Mouse (Mus musculus): Measurements from ENCODE around the gene Opcml. TPM values are rescaled to one million over a fixed set of nuclear protein-coding genes. Genes with fewer than 3 reads are reported as not detected.
A peak's percentile ranks its signal among the peaks of the same experiment; 100 is the strongest.

Gene Opcml
- polyA plus RNA-seq, 1 experiment from 2014 or later = 9.8 TPM

DNA sequence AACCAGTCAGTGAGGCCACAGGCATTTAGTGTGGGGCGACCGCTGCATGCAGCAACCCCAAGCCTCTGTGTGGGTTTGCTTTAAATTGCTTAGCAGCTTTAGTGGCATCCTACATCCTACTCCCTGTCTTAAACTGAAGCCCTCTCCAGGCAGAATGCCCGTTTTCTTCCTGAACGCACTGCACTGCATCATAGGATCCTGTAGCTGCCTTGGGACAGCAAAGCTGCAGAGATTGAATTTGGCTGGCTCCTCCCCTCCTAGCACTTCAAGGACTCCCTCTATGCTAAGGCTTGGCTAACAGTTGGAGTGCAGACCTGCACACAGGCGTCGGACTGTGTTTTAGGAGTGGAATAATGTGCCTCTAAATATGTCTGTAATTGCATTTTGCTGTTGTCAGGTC, 474.2 kb downstream of the Opcml start:
- 50% methylated on average over 6 of the region's 6 CpGs for WGBS
- Histone ChIP-seq H3K9me3 (no peaks in the 10 kb centered on the region), H3K27ac (no peak overlapping the region), H3K4me1 (no peaks in the 10 kb centered on the region), H3K27me3 (no peaks in the 10 kb centered on the region), H3K4me2 (no peak overlapping the region), H3K9ac (no peak overlapping the region), H3K36me3 (no peaks in the 10 kb centered on the region), H3K4me3 (no peak overlapping the region)
- ATAC-seq (ENCODE audit: borderline replicate concordance, extremely low read depth, low FRiP score, low TSS enrichment) = no peak

DNA sequence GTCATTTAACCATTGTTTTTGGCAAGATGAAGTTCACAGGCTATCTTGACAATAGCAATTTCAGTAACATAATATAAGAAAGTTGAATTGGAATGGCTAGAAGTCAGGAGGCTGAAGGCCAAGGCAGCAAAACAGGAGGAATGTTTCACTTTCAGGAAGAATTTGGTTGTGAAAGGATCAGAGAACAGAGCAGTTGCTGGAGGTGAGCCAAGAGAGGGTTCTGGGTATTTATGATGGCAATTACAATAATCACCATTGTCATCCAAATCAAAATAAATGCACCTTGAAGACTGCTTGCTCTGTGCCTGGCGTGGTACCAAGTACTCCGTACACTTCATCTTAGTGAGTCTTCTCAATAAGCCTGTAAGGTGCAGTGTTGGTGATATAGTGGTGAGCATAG, 483.2 kb downstream of the Opcml start:
- Histone ChIP-seq H3K4me2 (no peak overlapping the region), H3K27ac (no peak overlapping the region), H3K27me3 (no peaks in the 10 kb centered on the region), H3K9ac (no peak overlapping the region), H3K9me3 (no peaks in the 10 kb centered on the region), H3K4me3 (no peak overlapping the region), H3K36me3 (no peaks in the 10 kb centered on the region), H3K4me1 (no peaks in the 10 kb centered on the region)
- no peak for ATAC-seq (ENCODE audit: borderline replicate concordance, extremely low read depth, low FRiP score, low TSS enrichment)
- 62% methylated on average over 2 of the region's 2 CpGs for WGBS

DNA sequence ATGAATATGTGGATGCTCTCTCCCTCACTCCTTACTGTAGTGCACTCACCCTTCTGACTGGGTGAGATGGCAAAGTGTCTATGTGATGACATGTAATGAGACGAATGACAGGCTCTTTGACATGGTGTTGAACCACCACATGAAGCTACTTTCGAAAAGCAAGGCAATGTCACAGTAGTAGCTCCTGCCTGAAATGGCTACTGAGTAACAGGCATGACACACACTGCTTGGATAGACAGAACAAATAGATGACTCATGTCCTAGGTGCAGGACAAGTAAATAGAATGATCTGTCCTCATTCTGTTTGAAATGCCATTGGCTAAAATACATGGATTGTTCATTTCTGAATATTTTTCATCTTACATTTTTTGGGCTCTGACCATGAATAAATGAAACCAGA, 488.0 kb downstream of the Opcml start:
- Histone ChIP-seq H3K27me3 (no peaks in the 10 kb centered on the region), H3K4me1 (no peaks in the 10 kb centered on the region), H3K27ac (no peak overlapping the region), H3K36me3 (no peaks in the 10 kb centered on the region), H3K4me2 (no peak overlapping the region), H3K4me3 (no peak overlapping the region), H3K9me3 (no peaks in the 10 kb centered on the region), H3K9ac (no peak overlapping the region)
- 75% methylated on average over 2 of the region's 2 CpGs for WGBS
- no peak for ATAC-seq (ENCODE audit: borderline replicate concordance, extremely low read depth, low FRiP score, low TSS enrichment)

DNA sequence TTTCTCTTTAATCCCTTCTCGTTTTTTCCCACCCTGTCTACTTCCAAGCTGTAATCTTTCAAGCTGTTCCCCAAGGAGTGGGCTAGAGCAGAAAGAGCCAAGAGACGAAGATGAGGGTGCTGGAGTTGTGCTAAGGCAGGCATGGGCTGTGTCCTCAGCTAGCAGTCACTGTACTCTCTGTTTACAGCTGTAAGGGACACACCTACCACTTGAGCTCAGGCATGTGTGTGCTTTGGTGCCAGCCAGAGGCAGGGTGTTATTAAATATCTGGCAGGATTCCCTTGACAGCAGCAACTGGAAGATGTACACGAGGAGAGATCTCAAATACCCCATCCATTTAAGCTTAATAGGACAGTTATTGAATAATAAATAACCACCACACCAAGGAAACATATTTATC, 490.4 kb downstream of the Opcml start:
- no peak overlapping the region for H3K9ac ChIP-seq
- no peaks in the 10 kb centered on the region for H3K36me3 ChIP-seq
- no peaks in the 10 kb centered on the region for H3K9me3 ChIP-seq
- no peak overlapping the region for H3K4me2 ChIP-seq
- no peak overlapping the region for H3K27ac ChIP-seq
- H3K4me3 ChIP-seq = no peak overlapping the region
- no peak for ATAC-seq (ENCODE audit: borderline replicate concordance, extremely low read depth, low FRiP score, low TSS enrichment)
- H3K4me1 ChIP-seq = no peaks in the 10 kb centered on the region
- WGBS = 23% methylated on average over 3 of the region's 3 CpGs
- H3K27me3 ChIP-seq = no peaks in the 10 kb centered on the region

DNA sequence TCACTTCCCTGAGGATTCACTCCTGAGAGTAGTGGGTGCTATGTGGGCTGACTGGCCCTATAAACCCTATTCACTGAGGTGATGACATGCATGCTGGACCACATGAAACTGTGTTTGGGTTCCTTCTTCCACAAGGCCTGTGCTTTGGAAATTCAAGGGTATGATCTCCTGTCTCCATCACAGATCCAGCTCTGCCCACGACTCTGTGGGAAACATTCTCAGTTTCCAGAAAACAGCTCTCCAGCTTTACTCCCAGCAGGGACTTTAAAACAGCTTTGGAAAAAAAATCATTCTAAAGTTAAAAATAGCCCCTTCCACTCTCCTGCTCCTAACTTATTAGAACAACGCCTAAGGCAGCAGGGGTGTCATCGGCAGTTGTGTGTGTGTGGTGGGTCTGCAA, 491.0 kb downstream of the Opcml start:
- no peak overlapping the region for H3K27ac ChIP-seq

DNA sequence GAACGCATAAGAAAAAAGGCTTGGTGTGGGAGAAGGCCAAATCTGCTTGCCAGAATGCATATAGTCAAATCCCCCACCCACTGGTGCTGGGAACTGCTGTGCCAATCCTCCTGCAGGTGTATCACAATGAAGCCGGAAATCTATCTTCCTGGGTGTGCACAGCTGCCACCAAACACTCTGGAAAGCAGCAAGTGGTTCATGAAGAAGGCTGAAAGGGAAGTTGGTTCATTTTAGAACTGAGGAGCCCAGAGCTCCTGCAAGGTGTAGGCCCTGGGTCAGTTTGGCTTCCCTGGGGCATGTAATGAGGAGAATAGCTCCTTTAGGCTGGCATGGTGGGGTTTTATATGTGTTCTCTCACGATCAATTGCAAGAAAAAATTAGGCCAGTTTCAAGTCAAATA, 494.4 kb downstream of the Opcml start:
- no peak for ATAC-seq (ENCODE audit: borderline replicate concordance, extremely low read depth, low FRiP score, low TSS enrichment)
- H3K27me3 ChIP-seq = no peaks in the 10 kb centered on the region
- H3K4me2 ChIP-seq = no peak overlapping the region
- no peaks in the 10 kb centered on the region for H3K36me3 ChIP-seq
- H3K9me3 ChIP-seq = no peaks in the 10 kb centered on the region
- H3K4me3 ChIP-seq = no peak overlapping the region
- H3K27ac ChIP-seq = no peak overlapping the region
- no peaks in the 10 kb centered on the region for H3K4me1 ChIP-seq
- 88% methylated on average over 3 of the region's 3 CpGs for WGBS
- no peak overlapping the region for H3K9ac ChIP-seq

More for the DNA sequence above, 491.0 kb downstream of the Opcml start:
- 46% methylated on average over 3 of the region's 3 CpGs for WGBS
- no peaks in the 10 kb centered on the region for H3K36me3 ChIP-seq
- H3K27me3 ChIP-seq = no peaks in the 10 kb centered on the region
- no peaks in the 10 kb centered on the region for H3K9me3 ChIP-seq
- H3K9ac ChIP-seq = no peak overlapping the region
- no peak overlapping the region for H3K4me3 ChIP-seq
- ATAC-seq (ENCODE audit: borderline replicate concordance, extremely low read depth, low FRiP score, low TSS enrichment) = no peak
- no peaks in the 10 kb centered on the region for H3K4me1 ChIP-seq
- H3K4me2 ChIP-seq = no peak overlapping the region

DNA sequence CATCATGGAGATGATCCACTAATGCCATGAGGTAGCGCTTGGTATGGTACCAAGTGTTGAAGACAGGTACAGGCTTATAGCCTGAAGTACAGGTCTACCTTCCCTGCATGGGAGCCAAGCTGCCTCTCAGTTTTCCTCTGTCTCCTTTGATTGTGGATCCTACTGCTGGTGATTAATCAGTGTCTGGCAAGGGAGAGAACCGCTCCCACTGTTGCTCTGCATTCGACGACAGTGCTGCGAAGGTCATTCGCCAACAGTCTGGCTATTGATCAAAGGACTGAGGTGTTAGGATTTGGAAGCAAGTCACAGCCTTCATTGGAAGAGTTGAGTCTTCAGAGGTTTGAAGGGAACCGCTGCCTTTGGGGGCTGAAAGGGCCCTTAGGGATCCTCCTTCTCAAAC, 495.8 kb downstream of the Opcml start:
- Histone ChIP-seq H3K4me3 (no peak overlapping the region), H3K27me3 (no peaks in the 10 kb centered on the region), H3K36me3 (no peaks in the 10 kb centered on the region), H3K4me2 (no peak overlapping the region), H3K9me3 (no peaks in the 10 kb centered on the region), H3K27ac (no peak overlapping the region), H3K4me1 (no peaks in the 10 kb centered on the region), H3K9ac (no peak overlapping the region)
- WGBS = 60% methylated on average over 7 of the region's 7 CpGs
- no peak for ATAC-seq (ENCODE audit: borderline replicate concordance, extremely low read depth, low FRiP score, low TSS enrichment)

DNA sequence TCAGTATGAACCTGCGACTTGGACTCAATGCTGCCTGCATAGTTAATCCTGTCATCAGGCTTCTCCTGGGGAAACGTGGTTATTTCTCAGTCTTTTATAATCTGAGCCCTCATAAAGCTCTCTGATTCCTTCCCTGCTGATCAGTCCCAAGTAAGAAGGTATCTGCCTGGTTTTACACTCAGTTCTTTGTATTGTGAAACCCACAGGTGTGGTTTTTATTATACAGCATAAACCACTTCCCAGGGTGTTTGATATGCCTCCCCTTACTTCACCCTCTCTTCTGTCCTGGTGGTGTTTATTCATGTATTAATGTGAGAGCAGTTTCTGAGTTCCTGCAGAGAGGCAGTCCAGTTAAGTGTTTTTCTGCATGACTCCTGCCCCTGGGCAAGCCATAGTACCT, 496.9 kb downstream of the Opcml start:
- Histone ChIP-seq H3K27me3 (no peaks in the 10 kb centered on the region), H3K27ac (no peak overlapping the region), H3K9me3 (no peaks in the 10 kb centered on the region), H3K4me3 (no peak overlapping the region), H3K36me3 (no peaks in the 10 kb centered on the region), H3K4me1 (no peaks in the 10 kb centered on the region), H3K4me2 (no peak overlapping the region), H3K9ac (no peak overlapping the region)
- 65% methylated on average over 2 of the region's 2 CpGs for WGBS
- no peak for ATAC-seq (ENCODE audit: borderline replicate concordance, extremely low read depth, low FRiP score, low TSS enrichment)

DNA sequence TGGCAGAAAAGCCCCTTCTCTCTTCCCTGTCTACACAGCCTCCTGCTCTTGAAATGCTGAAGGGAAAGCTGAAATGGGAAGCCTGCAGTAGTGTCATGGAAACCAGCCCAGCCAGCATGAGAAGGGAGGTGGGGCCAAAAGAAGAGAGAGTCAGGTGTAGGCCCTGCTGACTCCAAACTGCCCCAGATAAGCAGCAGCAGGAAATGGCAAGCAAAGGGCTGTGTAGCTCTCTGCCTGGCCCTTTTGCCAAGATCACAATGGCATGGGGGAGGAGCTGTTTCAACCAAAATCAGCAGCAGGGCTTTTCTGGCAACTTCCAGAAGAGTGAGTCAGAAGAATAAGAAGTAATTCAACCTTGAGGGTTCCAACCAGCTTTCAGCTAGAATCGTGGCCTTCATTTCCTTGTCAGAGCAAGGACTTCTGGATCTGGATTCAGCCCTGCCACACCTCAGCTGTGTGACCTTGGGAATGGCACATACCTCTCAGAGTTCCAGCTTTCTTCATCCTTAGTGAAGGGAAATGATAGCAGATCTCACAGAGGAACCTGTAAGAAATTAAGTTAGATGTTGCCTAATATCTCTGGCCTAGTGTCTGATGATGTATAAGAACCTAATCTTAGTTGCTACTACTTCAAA, 499.2 kb downstream of the Opcml start:
- no peak overlapping the region for H3K4me3 ChIP-seq
- H3K27me3 ChIP-seq = no peaks in the 10 kb centered on the region
- no peak overlapping the region for H3K4me2 ChIP-seq
- H3K9ac ChIP-seq = no peak overlapping the region
- no peak overlapping the region for H3K27ac ChIP-seq
- 42% methylated on average over 1 of the region's 1 CpGs for WGBS
- peak; percentile 59; the same call in 1 of the 2 replicates for ATAC-seq (ENCODE audit: borderline replicate concordance, extremely low read depth, low FRiP score, low TSS enrichment)
- H3K9me3 ChIP-seq = no peaks in the 10 kb centered on the region
- H3K4me1 ChIP-seq = no peaks in the 10 kb centered on the region
- no peaks in the 10 kb centered on the region for H3K36me3 ChIP-seq

DNA sequence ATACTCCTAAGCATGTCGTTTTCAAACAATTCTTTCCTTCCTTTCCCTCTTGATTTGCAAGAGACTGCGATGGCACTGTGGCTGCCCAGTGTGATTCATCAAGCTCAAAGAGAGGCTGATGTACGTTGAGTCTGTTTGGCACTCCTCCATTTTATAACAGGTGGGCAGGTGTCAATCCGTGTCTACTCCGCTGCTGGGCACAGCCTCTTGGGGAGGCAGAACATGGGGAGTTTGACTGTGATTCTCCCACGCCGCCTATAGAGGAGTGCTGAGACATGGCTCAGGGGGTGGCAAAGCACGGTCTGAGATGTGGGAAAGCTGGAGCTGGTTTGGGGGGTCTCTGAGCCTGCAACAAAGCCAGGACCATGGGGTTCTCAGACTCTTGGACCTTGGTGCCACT, 513.1 kb downstream of the Opcml start:
- Histone ChIP-seq H3K9me3 (no peaks in the 10 kb centered on the region), H3K27me3 (no peaks in the 10 kb centered on the region), H3K36me3 (no peaks in the 10 kb centered on the region), H3K4me1 (no peaks in the 10 kb centered on the region), H3K27ac (no peak overlapping the region), H3K4me3 (no peak overlapping the region), H3K9ac (no peak overlapping the region), H3K4me2 (no peak overlapping the region)
- ATAC-seq (ENCODE audit: borderline replicate concordance, extremely low read depth, low FRiP score, low TSS enrichment) = no peak
- WGBS = 69% methylated on average over 8 of the region's 8 CpGs

DNA sequence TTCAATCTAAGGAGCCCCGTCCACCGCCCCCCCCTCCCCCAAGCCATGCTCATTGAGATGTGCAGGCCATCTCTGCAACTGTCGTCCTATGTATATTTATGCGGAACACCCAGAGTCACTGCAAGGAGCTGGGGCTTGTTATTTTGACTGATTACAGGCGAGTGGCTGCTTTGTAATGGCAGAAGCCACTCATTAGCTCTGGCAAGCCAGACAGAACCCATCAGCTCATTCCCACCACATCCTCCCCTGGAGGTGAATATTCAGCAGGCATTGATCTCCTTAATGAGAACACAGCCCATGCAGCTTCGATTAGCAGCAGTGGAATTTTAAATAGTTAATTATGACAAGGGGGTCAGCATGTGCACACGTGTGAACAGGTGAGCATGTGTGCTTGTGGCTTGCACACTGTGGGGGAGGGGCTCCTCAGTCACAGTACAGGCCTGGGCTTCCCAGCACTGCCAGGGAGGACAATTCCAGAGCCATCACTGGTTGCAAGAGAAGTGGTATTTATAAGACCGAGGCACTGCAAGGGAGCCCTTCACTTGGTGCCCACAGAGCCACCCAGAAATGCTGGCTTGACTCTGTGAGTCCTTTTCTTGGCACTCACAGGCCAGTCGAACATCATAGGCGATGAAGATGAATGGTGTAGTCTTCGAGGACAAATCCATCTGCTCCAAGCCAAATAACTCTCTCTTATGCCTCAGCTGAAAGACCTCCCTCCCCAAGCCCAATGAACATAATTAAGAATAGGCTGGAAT, 516.0 kb downstream of the Opcml start:
- Histone ChIP-seq H3K4me2 (no peak overlapping the region), H3K9me3 (no peaks in the 10 kb centered on the region), H3K4me1 (no peaks in the 10 kb centered on the region), H3K4me3 (no peak overlapping the region), H3K9ac (no peak overlapping the region), H3K36me3 (no peaks in the 10 kb centered on the region), H3K27ac (no peak overlapping the region), H3K27me3 (no peaks in the 10 kb centered on the region)
- ATAC-seq (ENCODE audit: borderline replicate concordance, extremely low read depth, low FRiP score, low TSS enrichment) = no peak
- WGBS = 60% methylated on average over 11 of the region's 11 CpGs

DNA sequence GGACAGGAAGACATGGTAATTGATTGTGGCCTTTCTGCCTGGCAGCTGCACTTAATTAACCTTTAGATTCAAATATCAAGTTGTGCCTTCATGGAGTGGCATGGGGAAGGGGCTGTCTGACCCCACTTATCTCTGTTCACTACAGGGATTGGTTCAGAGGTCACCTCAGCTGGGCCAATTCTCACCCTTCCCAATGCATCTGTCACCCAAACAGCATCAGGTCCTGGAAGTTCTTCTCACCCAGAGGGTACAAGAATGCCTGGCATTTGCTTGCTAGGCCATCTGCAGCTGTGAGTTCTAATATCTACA, 516.5 kb downstream of the Opcml start:
- H3K4me2 ChIP-seq = no peak overlapping the region
- H3K4me3 ChIP-seq = no peak overlapping the region
- H3K9me3 ChIP-seq = no peaks in the 10 kb centered on the region
- H3K36me3 ChIP-seq = no peaks in the 10 kb centered on the region
- H3K27ac ChIP-seq = no peak overlapping the region
- no peak for ATAC-seq (ENCODE audit: borderline replicate concordance, extremely low read depth, low FRiP score, low TSS enrichment)
- no peak overlapping the region for H3K9ac ChIP-seq
- H3K27me3 ChIP-seq = no peaks in the 10 kb centered on the region
- H3K4me1 ChIP-seq = no peaks in the 10 kb centered on the region

All from lung, embryonic 15.5 days (tissue).